Mouse (Mus musculus): Measurements from ENCODE around the gene Rrp1b.
"Not testable (repeated sequence)": the region's sequence is repeated elsewhere in the genome, so short reads cannot be mapped to it uniquely, and the experiment has no call there.

The Rrp1b gene

GRCm38 (mm10) chr17:32034322-32034721, 1.6 kb upstream of the Rrp1b start:
- no peak for DNase-seq

DNA sequence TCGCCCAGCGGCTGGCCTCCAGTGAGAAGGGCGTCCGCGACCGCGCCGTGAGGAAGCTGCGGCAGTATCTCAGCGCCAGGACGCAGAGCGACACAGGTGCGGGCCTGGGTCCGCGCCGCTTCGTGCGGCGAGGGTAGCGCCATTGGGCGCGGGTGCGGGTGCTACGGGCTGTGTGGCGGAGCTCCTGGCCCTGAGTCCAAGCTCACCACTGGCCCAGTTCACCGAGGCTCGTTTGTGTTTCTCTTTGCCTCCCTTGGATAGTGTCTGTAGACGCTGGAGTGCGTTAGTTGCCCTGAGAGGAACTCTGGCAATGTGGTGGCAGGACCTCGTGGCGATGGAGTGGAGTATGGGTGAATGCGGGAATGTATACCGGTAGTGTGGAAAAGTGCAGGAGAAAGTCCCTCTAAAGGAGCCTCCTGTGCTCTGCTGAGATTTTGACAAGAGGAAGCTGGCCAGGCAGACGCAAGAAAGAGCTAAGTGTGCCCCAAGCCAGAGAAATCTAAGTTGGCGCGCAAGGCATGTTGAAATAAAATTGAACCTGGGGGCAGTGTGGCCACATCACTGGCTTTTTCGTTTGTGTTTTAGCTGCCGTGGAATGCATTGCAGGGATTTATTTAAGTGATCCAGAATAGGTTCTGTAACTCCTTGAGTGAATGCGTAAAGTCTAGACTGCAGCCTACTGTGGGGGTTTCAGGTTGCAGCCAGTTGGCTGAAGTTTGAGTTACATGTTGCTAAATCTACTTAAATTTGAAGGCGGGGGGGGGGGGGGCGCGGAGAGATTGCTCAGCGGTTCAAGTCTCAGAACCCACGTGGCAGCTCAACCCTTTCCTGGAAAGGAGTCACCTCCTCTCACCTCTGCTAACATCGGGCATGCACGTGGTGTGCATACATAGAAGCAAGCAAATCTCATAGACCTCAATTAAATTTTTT, 874 bp downstream of the Rrp1b start:
- no peak for DNase-seq

GRCm38 (mm10) chr17:32040263-32040662, 4.4 kb downstream of the Rrp1b start:
- DNase-seq: no peak

DNA sequence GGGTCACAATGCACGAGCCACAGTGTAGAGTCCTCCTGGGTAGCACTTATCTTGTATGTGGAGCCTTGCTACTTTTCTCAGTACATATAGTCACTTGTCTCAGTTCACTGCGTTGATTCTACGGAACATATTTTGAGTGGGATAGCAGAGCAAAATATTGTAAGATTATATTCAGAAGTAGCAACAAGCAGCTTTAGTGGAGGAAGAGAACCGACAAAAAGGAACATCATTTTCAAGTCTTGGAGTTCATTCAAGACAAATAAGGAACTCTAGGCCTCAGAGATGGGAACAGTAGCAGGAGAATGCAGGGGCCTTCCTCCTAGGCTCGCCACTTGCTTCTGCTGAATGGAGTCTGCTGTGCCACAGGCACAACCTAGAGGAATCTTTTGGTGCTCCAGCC, 10.6 kb downstream of the Rrp1b start:
- DNase-seq: no peak

DNA sequence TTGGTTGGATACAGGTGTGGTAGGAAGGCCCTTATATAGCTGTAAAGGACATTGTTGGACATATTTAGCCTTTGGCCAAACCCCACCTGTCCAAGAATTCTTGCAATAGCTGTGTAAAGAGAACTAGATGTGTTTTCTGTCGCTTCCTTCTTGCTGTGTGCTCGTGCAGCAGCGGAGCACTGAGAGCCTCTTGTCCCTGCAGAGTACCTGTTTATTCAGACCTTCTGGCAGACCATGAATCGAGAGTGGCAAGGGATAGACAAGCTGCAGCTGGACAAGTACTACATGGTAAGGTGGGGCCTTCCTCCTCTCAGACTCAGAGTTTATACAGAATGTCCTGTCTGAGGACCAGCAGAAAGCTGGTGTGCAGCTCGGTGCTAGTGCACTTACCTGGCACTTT, 12.5 kb downstream of the Rrp1b start:
- DNase-seq: no peak

DNA sequence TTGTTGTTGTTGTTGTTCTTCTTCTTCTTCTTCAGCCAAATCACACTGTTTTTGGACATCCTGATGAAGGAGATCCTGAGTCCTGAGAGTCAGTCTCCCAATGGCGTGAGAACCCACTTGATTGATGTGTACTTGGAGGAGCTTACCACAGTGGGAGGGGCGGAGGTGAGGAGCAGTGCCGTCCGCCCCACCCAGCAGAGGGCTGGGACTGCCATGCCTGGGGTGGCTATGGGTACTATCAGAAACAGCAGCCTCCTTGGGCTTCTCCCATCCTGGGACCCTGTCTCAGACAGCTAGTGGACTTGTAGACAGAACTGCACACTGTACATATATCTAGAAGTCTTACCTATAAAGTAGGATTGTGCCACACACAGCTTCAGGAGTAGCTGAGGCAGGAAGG, 14.0 kb downstream of the Rrp1b start:
- no peak for DNase-seq

DNA sequence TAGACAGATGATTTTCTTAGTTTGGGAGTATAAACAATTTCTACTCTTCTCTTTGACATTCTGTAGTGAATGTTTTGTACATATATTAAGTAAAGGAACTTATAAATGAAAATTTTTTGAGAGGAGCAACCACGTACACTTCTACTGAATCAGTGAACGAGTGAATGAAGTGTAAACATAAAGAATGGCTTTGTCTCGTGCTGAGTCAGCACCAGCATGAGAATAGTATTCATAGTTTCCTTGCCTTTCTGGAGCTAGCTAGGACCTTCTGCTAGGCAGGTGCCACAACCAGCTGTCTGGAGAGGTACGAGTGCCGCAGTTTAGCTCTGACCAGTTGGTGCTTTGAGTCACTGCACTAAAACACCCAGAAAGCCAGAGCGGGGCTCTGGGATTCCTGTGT, 14.7 kb downstream of the Rrp1b start:
- no peak for DNase-seq

GRCm38 (mm10) chr17:32052237-32053080, 16.6 kb downstream of the Rrp1b start:
- no peak for DNase-seq

DNA sequence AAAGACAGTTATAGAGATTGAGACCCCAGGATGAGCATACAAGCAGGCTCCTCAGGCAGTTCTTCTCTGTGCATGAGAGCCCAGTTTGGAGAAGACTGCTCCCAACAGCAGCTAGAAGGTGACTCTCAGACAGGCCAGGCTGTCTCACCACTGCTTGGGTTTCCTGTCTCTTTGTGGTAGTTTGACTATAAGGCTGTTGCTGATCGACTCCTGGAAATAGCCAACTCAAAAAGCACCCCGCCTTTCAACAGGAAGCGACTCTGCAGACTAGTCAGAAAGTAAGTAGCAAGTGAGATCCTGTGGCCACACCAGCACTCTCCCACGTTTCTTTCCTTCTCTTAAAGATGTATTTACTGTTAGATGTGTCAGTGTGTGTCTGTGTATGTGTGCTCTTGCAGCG, 17.8 kb downstream of the Rrp1b start:
- DNase-seq: no peak

- no peak for DNase-seq
These were observed 21.9 kb downstream of the Rrp1b start for GRCm38 (mm10) chr17:32057843-32058242.

GRCm38 (mm10) chr17:32059084-32059483, 23.2 kb downstream of the Rrp1b start:
- DNase-seq: no peak

DNA sequence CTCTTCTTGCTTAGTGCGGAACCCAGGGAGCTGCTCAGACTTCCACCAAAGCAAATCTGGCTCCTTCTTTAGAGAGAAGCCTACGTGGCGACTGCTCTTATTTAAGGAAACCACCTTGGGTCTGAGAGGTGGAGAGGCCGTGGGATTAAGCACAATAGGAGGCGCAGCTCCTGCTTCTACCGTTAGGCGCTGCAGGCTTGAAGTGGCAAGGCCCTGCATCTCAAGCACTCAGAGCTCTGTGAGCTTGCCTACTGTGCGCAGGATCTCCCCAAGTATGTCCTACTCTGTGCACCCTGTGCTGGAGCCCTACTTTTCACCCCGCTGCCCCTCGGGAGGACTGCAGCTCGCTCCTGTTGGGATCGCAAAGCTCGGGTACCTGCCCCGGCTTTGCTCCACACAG, 25.3 kb downstream of the Rrp1b start:
- no peak for DNase-seq

DNA sequence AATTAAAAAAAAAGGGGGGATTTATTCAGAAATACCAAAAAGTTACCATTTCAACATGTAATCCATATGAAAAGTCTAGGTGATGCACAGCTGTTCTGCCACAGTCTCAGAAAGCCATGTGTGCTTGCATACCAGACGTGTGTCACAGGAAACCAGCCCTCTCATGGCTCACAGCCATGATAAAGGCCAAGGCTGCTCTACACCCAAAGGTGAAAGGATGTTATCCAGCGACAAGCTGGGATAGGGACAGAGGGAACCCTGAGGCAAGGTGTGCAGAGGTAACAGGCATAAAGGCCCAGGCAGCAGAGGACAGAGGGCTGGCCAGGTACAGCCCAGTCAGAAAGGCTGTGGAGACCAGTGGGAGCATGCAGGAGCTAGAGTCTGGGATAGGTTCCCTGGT, 27.8 kb downstream of the Rrp1b start:
- no peak for DNase-seq

- not testable (repeated sequence) for DNase-seq
These were observed 28.9 kb downstream of the Rrp1b start for GRCm38 (mm10) chr17:32064762-32065161.

- no peak for DNase-seq
These were observed 31.6 kb downstream of the Rrp1b start for GRCm38 (mm10) chr17:32067541-32067940.

GRCm38 (mm10) chr17:32068381-32068780, 32.5 kb downstream of the Rrp1b start:
- DNase-seq: no peak

GRCm38 (mm10) chr17:32068810-32069209, 32.9 kb downstream of the Rrp1b start:
- DNase-seq: no peak

DNA sequence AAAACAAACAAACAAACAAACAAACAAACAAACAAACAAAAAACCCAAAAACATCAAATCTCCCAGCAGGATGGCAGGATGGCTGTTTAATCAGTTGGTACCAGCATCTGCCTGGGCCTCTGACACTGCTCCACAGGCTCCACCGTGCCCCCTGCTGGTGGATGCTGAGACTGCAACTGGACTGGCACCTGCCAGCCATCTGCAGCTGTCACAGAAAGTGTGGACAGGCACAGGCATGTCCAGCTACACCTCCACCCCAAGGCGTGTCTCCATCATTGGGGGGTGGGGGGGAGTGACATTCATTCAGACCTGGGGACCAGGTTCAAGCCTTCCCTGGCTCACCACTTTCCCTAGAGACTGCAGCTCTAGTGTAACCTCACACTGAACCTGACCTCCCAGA, 37.5 kb downstream of the Rrp1b start:
- peak; percentile 83 for DNase-seq

GRCm38 (mm10) chr17:32074658-32075057, 38.8 kb downstream of the Rrp1b start:
- DNase-seq: no peak

- peak; percentile 54 for DNase-seq
These were observed 39.3 kb downstream of the Rrp1b start for GRCm38 (mm10) chr17:32075164-32075563.

- no peak for DNase-seq
These were observed 47.5 kb downstream of the Rrp1b start for GRCm38 (mm10) chr17:32083351-32083750.

DNA sequence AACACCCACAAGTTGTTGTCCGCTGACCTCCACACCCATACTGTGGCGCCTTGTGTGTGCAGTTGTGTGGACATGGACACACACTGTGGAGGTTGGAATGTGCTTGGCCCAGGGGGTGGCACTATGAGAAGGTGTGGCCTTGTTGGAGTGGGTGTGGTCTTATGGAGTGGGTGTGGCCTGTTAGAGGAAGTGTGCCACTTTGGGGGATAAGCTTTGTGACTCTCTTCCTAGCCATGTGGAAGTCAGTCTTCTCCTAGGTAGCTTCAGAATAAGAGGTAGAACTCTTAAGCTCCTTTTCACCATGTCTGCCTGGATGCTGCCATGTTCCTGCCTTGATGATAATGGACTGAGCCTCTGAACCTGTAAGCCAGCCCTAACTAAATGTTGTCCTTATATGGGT, 51.2 kb downstream of the Rrp1b start:
- no peak for DNase-seq

DNA sequence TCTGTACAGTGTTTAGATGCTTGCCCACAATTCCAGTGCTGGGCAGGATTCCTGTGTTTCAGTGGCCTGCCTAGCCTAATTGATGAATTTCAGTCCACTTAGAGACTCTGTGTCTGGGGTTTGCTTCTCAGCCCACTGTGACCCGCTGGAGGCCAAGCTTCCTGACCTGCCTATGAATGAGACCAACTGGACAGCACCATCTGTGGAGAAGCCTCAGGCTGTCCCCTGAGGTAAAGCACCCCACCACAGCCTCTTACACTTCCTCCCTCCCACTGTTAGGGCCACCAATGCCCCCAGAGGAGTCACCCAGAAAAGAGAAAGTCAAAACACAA, 55.1 kb downstream of the Rrp1b start:
- DNase-seq: no peak
